Mouse (Mus musculus) stomach, embryonic 15.5 days (tissue): Measurements from ENCODE around the gene Ercc6l2. TPM values are rescaled to one million over a fixed set of nuclear protein-coding genes. Genes with fewer than 3 reads are reported as not detected.
"Not testable (repeated sequence)": the region's sequence is repeated elsewhere in the genome, so short reads cannot be mapped to it uniquely, and the experiment has no call there.

Experiments
- ATAC-seq: fragments of 200-750 bp; cut with Nextera tagmentation; 2 replicates; pipeline ENCODE4 v1.8.0; 2017; ENCODE audit warnings: low read depth, moderate number of reproducible peaks, moderate TSS enrichment; ENCODE audit not compliant: insufficient read depth, low FRiP score
- H3K27ac ChIP-seq: fragments of 300-500 bp; sonication (generic); 2 replicates; pipeline ENCODE4 v1.5.1; 2015; ENCODE audit warnings: mild to moderate bottlenecking, inconsistent platforms
- H3K27me3 ChIP-seq: fragments of 300-500 bp; sonication (generic); replicated peaks from 2 replicates; pipeline ENCODE4 v1.6.1; 2015; ENCODE audit warnings: inconsistent platforms
- H3K36me3 ChIP-seq: fragments of 300-500 bp; sonication (generic); 2 replicates; pipeline ENCODE4 v1.6.1; 2015; ENCODE audit warnings: inconsistent platforms
- H3K4me1 ChIP-seq: fragments of 300-500 bp; sonication (generic); 2 replicates; pipeline ENCODE4 v1.6.1; 2015; ENCODE audit warnings: inconsistent platforms
- H3K4me2 ChIP-seq: fragments of 300-500 bp; sonication (generic); 2 replicates; pipeline ENCODE4 v1.6.1; 2015; ENCODE audit warnings: mild to moderate bottlenecking, inconsistent platforms
- H3K4me3 ChIP-seq: fragments of 300-500 bp; sonication (generic); replicated peaks from 2 replicates; pipeline ENCODE4 v1.5.1; 2015; ENCODE audit warnings: inconsistent platforms
- H3K9ac ChIP-seq: fragments of 300-500 bp; sonication (generic); 2 replicates; pipeline ENCODE4 v1.6.1; 2015; ENCODE audit warnings: inconsistent platforms
- H3K9me3 ChIP-seq: fragments of 300-500 bp; sonication (generic); 2 replicates; pipeline ENCODE4 v1.6.1; 2016; ENCODE audit warnings: inconsistent platforms
- WGBS: fragments of 180-500 bp; shearing (Covaris S2); methylation state at CpG from one replicate; pipeline ENCODE4 v1.1.7; 2015; 5-methylcytosine and 5-hydroxymethylcytosine counted together
- polyA plus RNA-seq: library from polyadenylated mRNA; unstranded; fragments of >200 nt; fragmentation: Nextera tagmentation; extraction: Ambion mirVana; gene quantifications from 2 replicates; pipeline ENCODE4 v1.2.1, GENCODE M21; 2015

The Ercc6l2 gene
- polyA plus RNA-seq, 1 experiment from 2014 or later: 22.2 TPM

DNA sequence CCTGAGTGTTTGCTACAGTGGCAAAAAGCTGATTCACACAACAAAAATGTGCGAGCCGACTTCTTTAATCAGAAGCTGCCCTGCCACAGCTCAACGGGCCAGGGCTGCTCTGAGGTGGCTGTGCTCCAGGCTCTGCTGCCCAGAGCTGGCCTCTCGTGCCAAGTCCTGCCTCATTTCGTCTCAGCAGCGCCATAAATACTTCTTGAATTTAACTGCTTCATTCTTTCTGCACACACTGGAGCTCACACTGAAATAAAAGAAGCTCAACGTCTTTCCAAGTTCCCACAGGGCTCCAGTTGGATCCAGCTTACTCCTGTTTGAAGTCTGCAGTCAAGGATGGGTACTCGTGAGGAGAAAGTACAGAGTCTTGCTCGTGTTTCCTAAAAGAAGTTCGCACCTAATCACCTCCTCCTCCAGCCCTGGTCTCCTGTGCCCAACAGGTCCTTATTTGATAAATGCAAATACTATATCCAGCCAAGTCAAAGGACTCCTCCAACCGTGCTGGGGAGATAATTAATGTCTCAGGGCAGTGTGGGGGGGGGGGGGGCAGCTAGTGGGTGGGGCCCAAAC lies 102.2 kb downstream of the Ercc6l2 start:
- no peaks in the 10 kb centered on the region for H3K36me3 ChIP-seq
- no peaks in the 10 kb centered on the region for H3K27me3 ChIP-seq
- H3K4me2 ChIP-seq: 0 out of 2 replicates have a peak overlapping the region, but pooled peaks have one; percentile 10
- WGBS: 26% methylated on average over 11 of the region's 11 CpGs
- no peak overlapping the region for H3K9ac ChIP-seq
- peaks cover 26% of the 10 kb centered on the region for H3K4me1 ChIP-seq
- H3K27ac ChIP-seq: peak overlapping the region; percentile 93
- ATAC-seq: peak; percentile 32; the same call in 1 of the 2 replicates
- no peak overlapping the region for H3K4me3 ChIP-seq
- H3K9me3 ChIP-seq: no peaks in the 10 kb centered on the region

DNA sequence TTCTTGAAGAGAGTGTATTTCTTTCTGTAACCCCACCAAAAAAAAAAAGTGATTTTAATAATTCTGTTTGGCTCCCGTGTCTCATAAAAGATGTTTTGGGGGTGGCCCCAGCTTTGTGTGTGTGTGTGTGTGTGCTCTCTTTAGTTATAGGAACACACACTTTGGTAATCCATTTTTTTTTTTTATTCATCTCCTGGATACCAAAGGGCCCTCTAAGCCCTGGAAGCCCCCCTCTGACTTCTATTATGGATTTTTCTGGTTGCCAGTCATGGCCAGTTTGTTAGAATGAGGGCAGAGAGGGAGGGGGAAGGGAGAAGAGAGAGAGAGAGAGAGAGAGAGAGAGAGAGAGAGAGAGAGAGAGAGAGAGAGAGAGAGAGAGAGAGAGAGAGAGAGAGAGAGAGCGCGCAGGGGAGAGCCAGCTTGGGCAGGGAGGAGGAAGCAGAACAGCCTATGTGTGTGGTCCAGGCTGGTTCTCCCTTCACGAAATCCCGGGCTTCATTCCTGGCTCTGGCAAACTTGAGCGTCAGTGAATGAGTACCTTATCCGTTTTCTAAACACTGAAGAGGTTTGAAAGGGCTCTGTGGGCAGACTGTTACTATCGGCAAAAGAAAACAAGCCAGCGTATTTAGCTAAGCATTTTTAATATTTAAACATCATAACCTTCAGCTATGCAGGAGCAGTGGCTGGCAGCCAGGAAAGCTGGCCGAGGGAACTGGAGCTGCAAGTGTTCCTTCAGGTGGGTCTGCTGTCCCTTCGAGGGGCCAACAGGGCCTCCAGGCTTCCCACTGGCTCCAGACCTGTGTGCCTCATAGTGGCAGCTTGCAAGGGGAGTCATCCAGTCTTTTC lies 103.0 kb downstream of the Ercc6l2 start:
- Histone ChIP-seq H3K27me3 (no peaks in the 10 kb centered on the region), H3K36me3 (no peaks in the 10 kb centered on the region), H3K4me1 (peaks cover 26% of the 10 kb centered on the region), H3K9ac (no peak overlapping the region), H3K27ac (peak overlapping the region; percentile 93), H3K4me2 (peak overlapping the region; percentile 33), H3K4me3 (no peak overlapping the region), H3K9me3 (no peaks in the 10 kb centered on the region)
- 13% methylated on average over 11 of the region's 11 CpGs for WGBS
- peak; percentile 70 for ATAC-seq

DNA sequence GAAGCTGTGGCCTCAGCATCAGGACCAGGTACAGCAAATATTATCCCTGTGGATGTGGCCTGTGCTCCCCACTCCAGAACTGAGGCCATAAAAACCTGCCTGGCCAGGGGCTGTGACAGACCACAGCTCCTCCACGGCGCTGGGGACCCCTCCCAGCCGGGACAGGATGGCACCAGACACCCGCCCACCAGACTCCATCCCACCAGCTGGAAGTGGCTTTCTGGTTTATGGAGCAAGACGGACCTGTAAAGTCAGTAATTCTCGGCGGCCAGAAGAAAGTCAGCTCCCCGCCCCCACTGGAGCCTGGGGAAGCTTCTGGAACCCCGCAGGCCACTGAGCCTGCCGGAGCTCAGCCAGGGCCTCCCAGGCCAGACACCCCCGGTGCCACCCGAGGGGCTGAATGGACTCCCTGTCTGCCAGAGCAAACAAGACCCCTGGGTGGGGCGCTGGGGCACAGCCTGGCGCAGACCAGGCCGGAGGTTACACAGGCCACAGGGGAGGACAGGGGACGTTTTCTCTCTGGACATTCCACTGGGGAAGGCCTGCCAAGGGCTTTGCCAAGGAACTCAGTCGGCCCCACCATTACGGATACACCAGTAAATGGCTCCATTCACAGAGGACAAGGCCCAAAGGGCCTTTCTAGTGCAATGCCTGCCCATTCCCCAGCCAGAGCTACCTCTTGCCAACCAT lies 103.8 kb downstream of the Ercc6l2 start:
- Histone ChIP-seq H3K27me3 (no peaks in the 10 kb centered on the region), H3K4me3 (no peak overlapping the region), H3K36me3 (no peaks in the 10 kb centered on the region), H3K27ac (peak overlapping the region; percentile 93), H3K4me1 (peaks cover 26% of the 10 kb centered on the region), H3K4me2 (peak overlapping the region; percentile 33), H3K9me3 (no peaks in the 10 kb centered on the region), H3K9ac (no peak overlapping the region)
- 43% methylated on average over 18 of the region's 18 CpGs for WGBS
- peak; percentile 12 for ATAC-seq

DNA sequence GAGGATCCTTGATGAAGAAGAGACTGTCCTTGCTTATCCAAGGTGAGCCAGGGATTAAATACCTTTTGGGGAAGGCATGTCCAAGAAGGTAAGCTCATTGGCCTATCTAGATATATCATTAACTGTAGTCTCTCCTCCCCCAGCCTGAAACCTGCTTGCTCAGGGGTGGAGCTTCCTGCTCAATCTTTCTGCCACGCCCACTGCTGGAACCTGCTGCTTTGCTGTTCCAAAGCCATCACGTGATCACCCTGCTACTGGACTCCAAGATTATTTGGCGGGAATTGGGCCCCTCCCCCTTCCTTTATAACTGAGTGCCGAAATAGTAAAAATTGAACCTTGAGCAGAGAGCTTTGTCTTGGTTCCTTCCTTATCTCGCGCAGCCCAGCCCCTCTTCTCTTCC lies 109.0 kb downstream of the Ercc6l2 start:
- H3K27me3 ChIP-seq, H3K4me3 ChIP-seq, H3K4me2 ChIP-seq, H3K9me3 ChIP-seq, H3K36me3 ChIP-seq, H3K9ac ChIP-seq, H3K27ac ChIP-seq, H3K4me1 ChIP-seq, ATAC-seq: not testable (repeated sequence)
- 77% methylated on average over 4 of the region's 6 CpGs for WGBS

DNA sequence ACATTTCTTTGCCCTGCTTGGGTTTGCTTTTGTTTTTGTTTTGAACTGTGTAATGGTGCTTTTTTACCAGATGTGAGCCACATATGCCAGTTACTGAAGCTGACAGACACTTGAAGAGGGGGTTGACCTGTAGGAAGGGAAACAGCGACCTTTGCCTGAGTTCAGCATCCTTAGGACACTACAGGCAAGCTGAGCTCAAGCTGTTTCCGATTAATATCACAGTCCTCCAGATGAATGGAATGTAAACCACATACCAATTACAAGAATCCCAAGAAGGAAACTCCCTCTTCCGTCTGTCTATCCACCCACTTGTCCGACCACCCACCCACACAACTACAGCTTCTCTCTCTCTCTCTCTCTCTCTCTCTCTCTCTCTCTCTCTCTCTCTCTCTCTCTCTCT lies 112.3 kb downstream of the Ercc6l2 start:
- H3K9me3 ChIP-seq: no peaks in the 10 kb centered on the region
- no peak overlapping the region for H3K4me2 ChIP-seq
- H3K36me3 ChIP-seq: no peaks in the 10 kb centered on the region
- H3K27ac ChIP-seq: peak overlapping the region; percentile 48; the same call in 1 of the 2 replicates
- 53% methylated on average over 4 of the region's 4 CpGs for WGBS
- no peaks in the 10 kb centered on the region for H3K27me3 ChIP-seq
- peaks cover 12% of the 10 kb centered on the region; the same call in 1 of the 2 replicates for H3K4me1 ChIP-seq
- H3K4me3 ChIP-seq: no peak overlapping the region
- no peak for ATAC-seq
- H3K9ac ChIP-seq: no peak overlapping the region

DNA sequence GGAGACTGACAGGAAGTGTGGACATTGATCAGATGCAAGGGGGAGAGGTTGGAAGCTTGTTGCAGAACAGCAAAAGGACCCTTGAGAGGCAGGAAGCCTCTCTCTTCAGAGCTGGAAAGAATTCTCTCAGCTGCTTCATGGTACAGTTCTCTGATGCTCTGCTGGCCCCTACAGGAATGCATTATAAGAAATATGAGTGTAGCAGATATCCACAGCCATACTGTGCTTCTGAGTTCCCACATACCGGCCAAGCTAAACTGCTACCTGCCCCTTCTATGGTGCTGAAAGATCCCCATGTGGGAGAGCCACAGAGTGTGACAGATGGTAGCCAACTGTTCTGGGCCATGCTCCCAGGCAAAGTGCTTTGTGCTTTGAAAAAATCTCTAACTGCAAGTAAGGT lies 114.3 kb downstream of the Ercc6l2 start:
- H3K27ac ChIP-seq: peak overlapping the region; percentile 49; the same call in 1 of the 2 replicates
- no peaks in the 10 kb centered on the region for H3K9me3 ChIP-seq
- ATAC-seq: peak; percentile 67; the same call in 1 of the 2 replicates
- peaks cover 12% of the 10 kb centered on the region; the same call in 1 of the 2 replicates for H3K4me1 ChIP-seq
- H3K36me3 ChIP-seq: no peaks in the 10 kb centered on the region
- no peak overlapping the region for H3K9ac ChIP-seq
- H3K27me3 ChIP-seq: no peaks in the 10 kb centered on the region
- WGBS: 19% methylated on average over 1 of the region's 1 CpGs
- no peak overlapping the region for H3K4me2 ChIP-seq
- no peak overlapping the region for H3K4me3 ChIP-seq

DNA sequence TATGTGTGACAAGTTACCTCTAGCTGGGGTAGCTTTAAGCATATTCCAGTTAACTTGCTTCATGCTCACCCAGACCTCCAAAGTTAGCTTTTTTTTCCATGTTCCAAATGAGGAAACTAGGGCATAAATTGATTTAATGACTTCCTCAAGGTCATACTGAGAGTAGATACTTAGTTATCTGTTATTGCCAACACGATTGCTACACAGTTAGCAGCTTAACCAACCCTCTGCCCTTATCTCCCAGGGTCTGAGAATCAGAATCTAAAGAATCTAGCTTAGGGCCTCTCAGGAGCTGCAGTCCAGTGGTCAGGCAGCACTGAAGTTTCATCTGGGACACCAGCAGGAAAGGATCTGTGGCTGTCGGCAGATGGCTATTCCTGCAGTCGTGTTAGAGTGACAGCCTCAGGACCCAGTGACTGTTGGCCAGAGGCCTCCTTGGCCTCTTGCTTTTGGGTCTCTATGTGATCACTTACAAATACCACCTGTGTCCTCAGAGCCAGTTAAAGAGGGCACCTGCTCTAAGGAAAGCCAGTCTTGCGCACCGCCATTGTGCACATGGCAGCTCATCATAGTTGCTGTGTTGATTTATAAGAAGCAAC lies 115.0 kb downstream of the Ercc6l2 start:
- Histone ChIP-seq H3K9me3 (no peaks in the 10 kb centered on the region), H3K36me3 (no peaks in the 10 kb centered on the region), H3K4me1 (peaks cover 12% of the 10 kb centered on the region; the same call in 1 of the 2 replicates), H3K27me3 (no peaks in the 10 kb centered on the region), H3K27ac (peak overlapping the region; percentile 54; the same call in 1 of the 2 replicates), H3K4me3 (no peak overlapping the region), H3K4me2 (0 out of 2 replicates have a peak overlapping the region, but pooled peaks have one; percentile 4), H3K9ac (no peak overlapping the region)
- ATAC-seq: no peak
- 60% methylated on average over 5 of the region's 5 CpGs for WGBS

DNA sequence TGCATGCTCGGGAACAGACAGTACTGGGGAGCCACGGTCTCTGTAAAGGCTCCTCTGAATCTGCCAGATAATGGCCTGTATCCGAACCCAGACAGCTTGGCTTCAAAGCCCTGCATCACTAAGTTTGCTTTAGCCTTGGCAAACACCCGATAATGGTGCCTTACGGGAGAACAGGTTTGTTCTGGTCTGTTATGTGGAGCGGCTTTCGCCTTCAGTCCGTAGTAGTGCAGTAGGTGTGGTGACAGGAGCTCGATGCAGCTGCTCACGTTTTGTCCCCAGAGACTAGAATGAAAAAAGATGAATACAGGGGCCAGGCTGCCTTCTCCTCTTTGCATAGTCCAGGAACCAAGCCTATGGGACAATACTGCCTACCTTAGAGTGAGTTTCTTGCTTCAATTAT lies 115.5 kb downstream of the Ercc6l2 start:
- ATAC-seq: peak; percentile 68
- Histone ChIP-seq H3K27me3 (no peaks in the 10 kb centered on the region), H3K9me3 (no peaks in the 10 kb centered on the region), H3K4me2 (0 out of 2 replicates have a peak overlapping the region, but pooled peaks have one; percentile 4), H3K4me1 (peaks cover 12% of the 10 kb centered on the region; the same call in 1 of the 2 replicates), H3K9ac (no peak overlapping the region), H3K36me3 (no peaks in the 10 kb centered on the region), H3K27ac (peak overlapping the region; percentile 54; the same call in 1 of the 2 replicates), H3K4me3 (no peak overlapping the region)
- 68% methylated on average over 10 of the region's 10 CpGs for WGBS

DNA sequence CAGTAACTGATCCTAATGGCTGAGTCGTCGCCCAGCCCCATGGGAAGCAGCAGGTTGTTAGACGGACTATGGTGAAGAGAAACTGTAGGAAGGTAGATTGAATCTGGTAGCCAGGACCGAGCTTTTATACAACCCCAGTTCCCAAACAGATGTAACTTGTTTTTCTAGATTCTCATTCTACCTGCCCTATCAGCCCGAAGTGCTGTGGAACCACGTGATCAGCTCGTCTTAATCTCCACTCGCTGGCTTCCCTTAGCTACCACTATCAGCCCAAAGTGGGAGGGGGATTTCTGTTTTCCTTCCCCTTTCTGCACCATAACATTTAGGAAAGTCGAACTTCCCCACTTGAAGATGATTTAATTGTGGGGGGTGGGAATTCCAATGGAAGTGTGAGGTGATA lies 121.3 kb downstream of the Ercc6l2 start:
- no peak overlapping the region for H3K4me3 ChIP-seq
- 78% methylated on average over 9 of the region's 9 CpGs for whole genome bisulfite sequencing
- no peak overlapping the region for H3K27ac ChIP-seq
- H3K27me3 ChIP-seq: no peaks in the 10 kb centered on the region
- H3K4me2 ChIP-seq: no peak overlapping the region
- no peak for ATAC-seq
- no peaks in the 10 kb centered on the region for H3K9me3 ChIP-seq
- no peak overlapping the region for H3K9ac ChIP-seq
- H3K36me3 ChIP-seq: no peaks in the 10 kb centered on the region
- 0 out of 2 replicates have a peak, but pooled peaks cover 6% of the 10 kb centered on the region for H3K4me1 ChIP-seq

DNA sequence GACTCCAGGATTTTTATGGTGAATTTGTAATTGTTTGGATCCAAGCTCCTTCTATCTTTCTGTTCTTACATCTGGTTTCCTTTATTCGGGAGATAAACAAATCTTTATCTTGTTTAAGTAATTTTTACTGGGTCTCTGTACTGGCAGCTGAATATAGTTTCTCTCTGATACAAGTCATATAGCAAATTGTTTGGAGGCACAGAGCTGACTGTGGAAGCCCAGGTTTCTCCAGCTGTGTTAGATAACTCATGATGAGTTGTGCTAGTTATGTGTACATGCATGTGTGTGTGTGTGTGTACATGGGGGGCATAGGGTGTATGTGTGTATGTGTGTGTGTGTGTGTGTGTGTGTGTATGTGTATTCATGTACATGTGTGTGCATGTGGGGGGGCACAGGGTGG lies 125.2 kb downstream of the Ercc6l2 start:
- no peaks in the 10 kb centered on the region for H3K36me3 ChIP-seq
- H3K4me3 ChIP-seq: no peak overlapping the region
- 0 out of 2 replicates have a peak, but pooled peaks cover 9% of the 10 kb centered on the region for H3K4me1 ChIP-seq
- peak; percentile 50; the same call in 1 of the 2 replicates for ATAC-seq
- H3K4me2 ChIP-seq: no peak overlapping the region
- H3K9ac ChIP-seq: no peak overlapping the region
- no peaks in the 10 kb centered on the region for H3K27me3 ChIP-seq
- H3K27ac ChIP-seq: peak overlapping the region; percentile 78
- H3K9me3 ChIP-seq: no peaks in the 10 kb centered on the region
- WGBS: 39% methylated on average over 1 of the region's 1 CpGs

DNA sequence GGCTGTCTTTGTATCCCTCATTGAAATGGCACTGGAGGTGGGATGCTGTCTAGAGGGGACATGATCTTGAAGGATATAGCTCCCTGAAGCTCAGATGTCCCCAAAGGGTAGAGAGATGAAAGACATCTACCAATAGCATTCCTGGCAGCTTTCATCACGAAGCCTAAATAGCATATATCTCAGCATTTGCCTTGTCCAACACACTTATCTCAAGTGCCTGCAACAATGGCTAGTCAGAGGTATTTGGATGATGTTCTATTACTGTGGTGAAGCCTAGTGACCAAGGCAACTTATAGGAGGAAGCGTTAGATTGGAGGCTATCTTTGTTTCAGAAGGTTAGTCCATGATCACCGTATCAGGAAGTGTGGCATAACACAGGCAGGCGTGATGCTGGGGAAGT lies 126.1 kb downstream of the Ercc6l2 start:
- no peak for ATAC-seq
- H3K9ac ChIP-seq: no peak overlapping the region
- no peaks in the 10 kb centered on the region for H3K36me3 ChIP-seq
- H3K4me1 ChIP-seq: 0 out of 2 replicates have a peak, but pooled peaks cover 9% of the 10 kb centered on the region
- no peak overlapping the region for H3K4me3 ChIP-seq
- WGBS: 86% methylated on average over 4 of the region's 4 CpGs
- H3K4me2 ChIP-seq: no peak overlapping the region
- H3K27me3 ChIP-seq: no peaks in the 10 kb centered on the region
- H3K27ac ChIP-seq: peak overlapping the region; percentile 78
- no peaks in the 10 kb centered on the region for H3K9me3 ChIP-seq
